Comparison of ENCODE assay signal across 8 mouse cellular contexts in genomic region chr2:37703230-37703954, GRCm38 (mm10). TPM values are rescaled to one million over a fixed set of nuclear protein-coding genes. Genes with fewer than 3 reads are reported as not detected.
DNase-seq lines count a peak whose midpoint lies in the region; ATAC-seq lines count a peak whose summit lies in the region.

Gene Strbp, minus strand, starts transcription at chr2:37703859.

- peak within 1 kb of the TSS; percentile 94 for H3K4me3 ChIP-seq in hindbrain, embryonic 13.5 days

- under 1% methylated on average over 64 of the region's 98 CpGs for WGBS in hindbrain, embryonic 13.5 days

- ATAC-seq in hindbrain, embryonic 13.5 days (ENCODE audit: low FRiP score) = peak; percentile 90

- peaks cover 26% of the 10 kb centered on the region for H3K4me1 ChIP-seq in hindbrain, embryonic 13.5 days (replicated peaks)

- peak; percentile 93 for DNase-seq in R1 (ENCODE audit: low read depth, low spot score)
- peak; percentile 99 for DNase-seq in cerebellum, postnatal 14 days
- peak; percentile 81 to 92 for DNase-seq in frontal cortex, postnatal 14 days (ENCODE audit: low spot score in 2 of 2)
- DNase-seq in layer of hippocampus, postnatal 25 days (ENCODE audit: extremely low spot score in 1 of 2, low spot score in 1 of 2) = peak; percentile 87 to 94
- DNase-seq in lung, postnatal 14 days = peak; percentile 95
- DNase-seq in ovary, postnatal 36 days (ENCODE audit: low spot score) = peak; percentile 95
- DNase-seq in thymus, postnatal 14 days = peak; percentile 99

- peak within 1 kb of the TSS; percentile 97 for H3K9ac ChIP-seq in hindbrain, embryonic 13.5 days

- H3K4me2 ChIP-seq in hindbrain, embryonic 13.5 days = peak within 1 kb of the TSS; percentile 71

- H3K27ac ChIP-seq in hindbrain, embryonic 13.5 days = peak within 1 kb of the TSS; percentile 98

- peaks cover 7% of the 10 kb centered on the region; the same call in 1 of the 2 replicates for H3K27me3 ChIP-seq in hindbrain, embryonic 13.5 days

- no peaks in the 10 kb centered on the region for H3K9me3 ChIP-seq in hindbrain, embryonic 13.5 days

- no peaks in the 10 kb centered on the region for H3K36me3 ChIP-seq in hindbrain, embryonic 13.5 days

RNA-seq across cellular contexts. Expression of gene Strbp, which starts in this region (rescaled TPM):
- 115 and 116 TPM in 2 replicates for polyA plus RNA-seq in hindbrain, embryonic 13.5 days (2015; fragmentation: Nextera tagmentation; extraction: Ambion mirVana)
- total RNA-seq in layer of hippocampus, postnatal 25 days (2021) = 100 to 1,000 TPM; 150 to 169 TPM

Comparison
In these comparisons a context has a peak if more than half of its experiments do, and no peak if none do; other contexts are left out.
1. Peak in every context shown above with its lines: DNase-seq, ATAC-seq, H3K4me3 ChIP-seq and H3K27ac ChIP-seq.